Mouse (Mus musculus) thymus, adult 18-20 months (tissue): ENCODE measurements around the gene Vcan.
A peak's percentile ranks its signal among the peaks of the same experiment; 100 is the strongest.
"Not testable (repeated sequence)": the region's sequence is repeated elsewhere in the genome, so short reads cannot be mapped to it uniquely, and the experiment has no call there.

Experiments
- DNase-seq, 2 experiments: peaks; one replicate each; pipeline ENCODE4 v3.0.0; 2022; ENCODE audit warnings: mixed read lengths in 2 of 2

Gene Vcan

GRCm38 (mm10) chr13:89741766-89742685 lies at the start of gene Vcan:
TSS of gene Vcan (minus strand) at chr13:89742509.
- peak in 1 of 2 experiments; percentile 2 for DNase-seq

DNA sequence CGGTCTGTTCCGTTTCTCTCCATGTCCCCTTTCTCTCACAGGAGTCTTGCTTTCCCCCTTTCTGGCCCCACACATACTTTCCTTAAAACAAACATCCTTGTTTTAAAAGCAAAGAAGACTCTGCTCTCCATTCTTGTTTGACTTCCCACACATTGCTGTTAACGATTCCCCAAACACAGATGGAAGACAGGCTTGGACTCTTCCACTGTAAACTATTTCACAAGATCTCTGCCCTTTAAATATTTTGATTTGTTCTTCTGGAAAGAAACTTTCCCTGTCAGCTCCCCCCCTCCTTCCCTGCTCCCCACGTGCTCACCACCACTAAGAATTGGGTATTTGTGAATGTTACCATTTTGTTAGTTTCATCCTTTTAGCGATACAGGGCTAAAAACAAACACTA lies 49.2 kb upstream of the Vcan start:
- no peak for DNase-seq

GRCm38 (mm10) chr13:89782886-89783285 lies 40.6 kb upstream of the Vcan start:
- no peak for DNase-seq

DNA sequence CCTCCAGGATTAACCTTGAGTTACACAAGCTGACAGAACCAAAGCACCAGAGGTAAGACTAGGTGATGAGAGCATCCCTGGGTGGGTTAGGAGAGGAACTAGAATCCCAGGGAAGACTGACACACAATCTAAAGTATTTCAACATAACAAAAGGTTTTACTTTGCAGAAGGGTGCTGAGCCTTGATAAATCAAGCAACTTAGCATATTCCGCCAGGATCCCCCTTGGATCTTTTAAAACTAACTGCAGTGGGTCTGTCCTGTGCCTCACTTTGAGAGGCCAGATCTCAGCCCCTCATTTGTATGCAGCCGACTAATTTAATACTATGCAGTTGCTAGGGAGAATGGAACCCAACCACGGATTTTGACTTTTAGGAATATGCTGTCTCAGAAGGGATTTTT lies 38.0 kb upstream of the Vcan start:
- DNase-seq: no peak

DNA sequence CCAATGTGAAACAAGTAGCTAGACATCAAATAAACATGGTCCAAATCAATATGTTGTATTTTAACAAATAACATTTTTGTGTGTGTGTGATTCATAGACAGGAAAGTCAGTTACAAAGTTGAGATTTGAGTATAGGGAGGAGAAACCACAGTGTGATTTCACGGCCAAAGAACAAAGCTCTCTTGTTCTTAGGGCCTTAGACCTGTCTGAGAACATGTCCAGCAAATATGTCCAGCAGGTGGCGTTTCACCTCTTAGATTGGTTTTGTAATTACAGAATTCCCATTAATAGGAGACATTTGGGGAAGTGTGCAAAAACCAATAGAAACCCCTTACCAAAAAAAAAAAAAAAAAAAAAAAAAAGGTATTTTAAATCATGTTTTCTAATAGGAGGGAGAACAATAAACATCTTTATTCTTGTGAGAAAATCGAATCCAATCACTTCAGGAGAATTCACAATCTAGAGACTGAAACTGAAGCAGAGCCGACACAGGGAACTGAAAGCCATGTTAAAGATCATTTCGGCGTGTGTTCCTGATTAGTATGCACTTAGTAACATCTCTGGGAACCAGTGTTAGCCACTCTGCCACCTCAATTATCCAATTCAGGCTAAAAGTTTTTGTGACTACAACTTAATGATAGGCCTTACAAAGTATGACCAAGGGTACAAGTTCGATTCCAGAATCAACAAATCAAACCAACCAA lies 37.1 kb upstream of the Vcan start:
- no peak for DNase-seq

GRCm38 (mm10) chr13:89777764-89778163 lies 35.5 kb upstream of the Vcan start:
- no peak for DNase-seq

DNA sequence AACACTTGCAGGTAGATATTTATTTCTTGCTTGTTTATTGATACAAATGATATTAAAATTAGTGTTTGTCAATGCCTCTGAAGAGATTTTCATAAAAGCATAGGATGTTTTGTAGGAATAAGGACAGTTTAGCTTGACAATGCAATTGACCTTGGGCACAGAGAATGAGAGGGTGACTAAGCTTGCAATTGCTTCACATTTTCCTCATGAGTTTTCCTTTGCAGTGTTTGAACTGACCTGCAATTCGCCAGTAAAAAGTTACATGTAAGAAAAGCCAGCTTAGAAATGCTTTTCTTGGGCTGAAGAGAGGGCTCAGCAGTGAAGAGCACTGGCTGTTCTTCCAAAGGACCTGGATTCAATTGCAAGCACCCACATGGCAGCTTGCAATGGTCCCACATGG lies 34.8 kb upstream of the Vcan start:
- DNase-seq: no peak

DNA sequence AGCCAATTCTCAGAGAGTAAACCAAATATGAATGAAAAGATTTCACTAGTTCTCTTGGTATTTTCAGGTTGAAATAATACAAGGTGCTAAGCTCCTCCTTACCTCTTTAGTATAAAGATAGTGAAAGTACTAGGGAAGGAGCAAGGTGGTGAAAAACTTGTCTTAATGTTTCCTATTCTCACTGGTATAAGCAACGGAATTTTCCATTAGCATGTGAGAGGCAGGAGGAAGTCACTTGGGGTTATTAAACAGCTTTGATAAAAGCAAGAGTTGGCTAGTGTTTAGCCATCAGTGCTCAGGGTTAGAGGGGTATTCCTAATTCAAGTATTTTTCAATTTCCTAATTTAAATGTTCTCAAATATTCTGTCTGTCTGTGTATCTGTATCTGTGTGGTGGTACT lies 24.2 kb upstream of the Vcan start:
- DNase-seq: no peak

GRCm38 (mm10) chr13:89765966-89766365 lies 23.7 kb upstream of the Vcan start:
- no peak for DNase-seq

- DNase-seq: no peak
These were observed 20.0 kb upstream of the Vcan start for GRCm38 (mm10) chr13:89762339-89762738.

DNA sequence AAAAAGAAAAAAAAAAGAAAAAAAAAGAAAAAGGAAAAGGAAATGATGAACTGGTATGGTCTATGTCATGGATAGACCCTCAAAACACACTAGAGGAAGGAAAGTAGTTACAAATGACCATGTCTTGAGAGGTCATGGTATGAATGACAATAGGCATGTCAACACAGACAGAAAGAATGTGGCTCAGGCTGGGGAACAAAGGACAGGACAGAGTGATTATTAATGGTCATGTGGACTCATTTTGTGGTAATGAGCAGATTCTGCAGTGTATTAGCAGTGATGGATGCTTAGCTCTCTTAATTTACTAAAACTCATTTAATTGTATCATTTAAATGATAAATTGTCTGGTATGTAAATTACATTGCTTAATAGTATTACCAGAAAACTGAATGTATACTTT lies 14.0 kb upstream of the Vcan start:
- no peak for DNase-seq

DNA sequence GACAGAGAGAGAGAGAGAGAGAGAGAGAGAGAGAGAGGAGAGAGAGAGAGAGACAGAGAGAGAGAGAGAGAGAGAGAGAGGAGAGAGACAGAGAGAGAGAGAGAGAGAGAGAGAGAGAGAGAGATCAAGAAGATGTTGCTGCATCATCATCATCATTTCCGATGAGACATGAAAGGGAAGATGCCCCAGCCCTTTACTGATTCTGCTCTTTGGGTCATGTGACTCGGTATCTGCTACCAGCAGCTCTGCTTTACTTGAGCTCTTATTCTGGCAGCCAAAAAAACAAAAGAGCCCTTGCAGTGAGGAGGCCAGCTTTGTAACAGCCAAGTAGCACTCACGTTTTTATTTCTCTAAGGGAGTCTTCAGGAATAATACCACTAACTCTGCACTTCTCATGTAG lies 8.3 kb upstream of the Vcan start:
- DNase-seq: not testable (repeated sequence)

DNA sequence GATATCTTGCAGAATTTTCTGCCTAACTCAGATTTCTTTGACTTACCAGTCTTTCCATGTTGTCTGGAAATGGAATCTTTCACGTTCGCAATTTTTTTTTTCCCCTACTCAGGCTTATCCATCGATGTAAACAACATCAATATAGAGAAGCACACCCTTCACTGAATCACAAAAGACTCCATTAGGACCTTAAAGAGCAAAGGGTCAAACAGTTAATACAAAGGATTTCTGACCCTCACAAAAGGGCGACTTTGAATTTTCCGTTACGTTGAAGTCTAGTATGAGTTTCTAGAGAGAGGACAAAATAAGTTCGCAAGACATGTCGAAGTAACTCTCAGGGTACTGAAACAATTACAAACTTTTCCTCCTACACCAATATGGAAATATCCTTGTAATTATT lies 892 bp upstream of the Vcan start:
- DNase-seq: no peak

- no peak for DNase-seq
These were observed 434 bp upstream of the Vcan start for GRCm38 (mm10) chr13:89742686-89743200.

DNA sequence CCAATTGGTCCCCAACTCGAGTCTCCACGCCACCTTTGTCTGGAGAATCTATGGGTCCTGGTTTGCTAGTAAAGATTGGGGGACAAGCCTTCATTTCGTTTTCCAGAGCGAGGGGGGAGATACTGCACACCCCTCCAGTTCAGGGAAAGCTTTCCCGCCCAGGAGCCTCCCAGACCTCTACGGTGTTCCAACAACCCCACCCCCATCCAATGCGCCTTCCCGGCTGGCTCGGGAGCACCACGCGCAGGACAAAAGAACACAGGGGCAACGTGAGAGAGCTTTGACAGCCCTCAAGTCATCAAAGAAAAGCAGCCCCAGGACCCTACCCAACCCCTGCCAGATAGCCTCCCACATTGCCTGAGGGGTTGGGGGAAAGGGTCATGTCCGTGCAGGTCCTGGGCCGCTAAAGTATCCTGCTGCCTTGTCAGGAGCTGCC lies 1.2 kb downstream of the Vcan start:
- peak in 1 of 2 experiments; percentile 3 for DNase-seq

GRCm38 (mm10) chr13:89740243-89741115 lies 1.8 kb downstream of the Vcan start:
- peak; percentile 13 to 25 for DNase-seq

- no peak for DNase-seq
These were observed 2.5 kb downstream of the Vcan start for GRCm38 (mm10) chr13:89739696-89740242.

DNA sequence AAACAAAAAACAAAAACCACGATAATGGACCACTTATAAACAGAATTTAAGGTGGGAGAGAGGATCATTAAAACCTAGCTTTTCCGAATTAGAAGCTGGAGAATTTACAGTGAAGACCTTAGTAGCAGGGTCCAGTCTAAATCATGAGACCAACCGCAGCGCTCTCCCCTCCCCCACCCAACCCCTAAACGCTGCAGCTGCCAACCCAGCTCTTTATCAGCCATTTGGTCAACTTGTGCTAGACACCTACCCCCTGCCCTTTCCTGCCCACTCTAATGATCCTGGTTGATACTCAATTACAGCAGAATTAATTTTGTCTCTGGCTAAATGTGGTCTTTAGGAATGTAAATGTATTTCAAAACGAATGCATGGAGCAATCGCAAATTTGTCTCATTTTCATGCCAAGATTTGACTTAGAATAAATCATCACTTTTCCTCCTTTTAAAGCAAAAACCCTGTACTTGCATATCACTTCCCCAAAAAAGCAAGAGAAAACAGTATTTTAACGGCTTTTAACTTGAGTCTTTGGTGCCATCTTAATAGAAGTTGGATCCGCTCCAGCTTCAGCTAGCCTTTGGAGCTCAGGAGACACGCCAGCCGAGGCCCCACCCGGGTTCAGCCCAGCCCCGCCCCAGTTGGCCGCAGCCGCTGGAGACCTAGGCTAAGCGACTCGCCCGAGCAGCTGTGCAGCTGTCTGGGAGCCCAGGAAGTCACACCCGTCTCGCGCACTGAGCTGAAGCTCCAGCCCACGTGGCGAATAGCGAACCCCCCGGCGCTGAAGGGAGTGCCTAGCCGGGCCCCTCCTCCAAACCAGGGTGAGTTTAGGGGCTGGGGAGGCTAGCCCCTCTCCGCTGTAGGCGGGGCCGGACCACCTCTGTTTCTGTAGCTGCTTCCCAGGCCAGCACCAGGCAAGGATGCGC lies 3.3 kb downstream of the Vcan start:
- DNase-seq: peak; percentile 57 to 64

GRCm38 (mm10) chr13:89738275-89738674 lies 4.0 kb downstream of the Vcan start:
- DNase-seq: no peak

DNA sequence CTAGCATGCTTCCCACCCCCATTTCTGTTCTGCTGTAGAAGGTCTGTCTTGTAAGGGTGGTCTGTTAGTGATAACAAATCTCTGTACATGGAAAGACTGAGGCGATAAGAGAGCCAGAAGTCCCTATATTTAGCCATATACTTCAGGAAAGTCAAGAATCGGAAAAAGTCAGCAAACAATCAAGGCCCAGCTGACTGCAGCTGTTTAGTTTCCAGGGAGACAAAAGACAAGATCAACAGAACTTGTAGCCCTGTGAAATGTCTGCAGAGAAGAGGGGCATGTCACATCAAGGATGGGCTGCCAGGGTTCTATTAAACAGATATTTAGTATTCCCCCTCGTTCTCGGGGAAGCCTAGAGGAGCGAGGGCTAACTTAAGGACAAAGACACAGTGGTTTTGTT lies 7.2 kb downstream of the Vcan start:
- no peak for DNase-seq

GRCm38 (mm10) chr13:89726492-89726891 lies 15.8 kb downstream of the Vcan start:
- no peak for DNase-seq
